Mouse (Mus musculus) forebrain, embryonic 11.5 days (tissue): ENCODE measurements around the gene B3gat3. TPM values are rescaled to one million over a fixed set of nuclear protein-coding genes. Genes with fewer than 3 reads are reported as not detected.

ENCODE experiments used
- ATAC-seq: fragments of 200-750 bp; cut with Nextera tagmentation; replicated peaks from 2 replicates; pipeline ENCODE4 v1.8.0; 2017; ENCODE audit warnings: moderate TSS enrichment; ENCODE audit not compliant: low FRiP score
- DNase-seq: peaks from one replicate; pipeline ENCODE4 v3.0.0-alpha.2; 2017; ENCODE audit warnings: low spot score
- H3K27ac ChIP-seq: fragments of 300-500 bp; sonication (generic); 2 replicates; pipeline ENCODE4 v1.5.1; 2014; ENCODE audit warnings: low read depth, low read length
- H3K27me3 ChIP-seq: fragments of 300-500 bp; sonication (generic); 2 replicates; pipeline ENCODE4 v1.6.1; 2014; ENCODE audit warnings: mild to moderate bottlenecking, low read length, mixed read lengths; ENCODE audit not compliant: control insufficient read depth, insufficient read depth
- H3K36me3 ChIP-seq: fragments of 300-500 bp; sonication (generic); 2 replicates; pipeline ENCODE4 v1.6.1; 2014; ENCODE audit warnings: mild to moderate bottlenecking, low read length, moderate library complexity, mixed read lengths; ENCODE audit not compliant: control insufficient read depth, insufficient read depth
- H3K4me1 ChIP-seq: fragments of 300-500 bp; sonication (generic); replicated peaks from 2 replicates; pipeline ENCODE4 v1.6.1; 2014; ENCODE audit warnings: low read length, mixed read lengths; ENCODE audit not compliant: control insufficient read depth, insufficient read depth
- H3K4me2 ChIP-seq: fragments of 300-500 bp; sonication (generic); 2 replicates; pipeline ENCODE4 v1.6.1; 2014; ENCODE audit warnings: low read depth, mild to moderate bottlenecking, low read length, moderate library complexity, mixed read lengths; ENCODE audit not compliant: severe bottlenecking
- H3K4me3 ChIP-seq: fragments of 300-500 bp; sonication (generic); 2 replicates; pipeline ENCODE4 v1.5.1; 2014; ENCODE audit warnings: low read depth, low read length
- H3K9ac ChIP-seq: fragments of 300-500 bp; sonication (generic); 2 replicates; pipeline ENCODE4 v1.6.1; 2014; ENCODE audit warnings: low read length
- H3K9me3 ChIP-seq: fragments of 300-500 bp; sonication (generic); 2 replicates; pipeline ENCODE4 v1.6.1; 2016; ENCODE audit warnings: low read length, mixed read lengths; ENCODE audit not compliant: control insufficient read depth
- WGBS: fragments of 180-500 bp; shearing (Covaris S2); extraction: QIAGEN DNeasy Blood & Tissue Kit; methylation state at CpG from one replicate; pipeline ENCODE4 v1.1.7; 2014; 5-methylcytosine and 5-hydroxymethylcytosine counted together
- polyA plus RNA-seq: library from polyadenylated mRNA; unstranded; fragments of >200 nt; fragmentation: Nextera tagmentation; extraction: Ambion mirVana; gene quantifications from 2 replicates; pipeline ENCODE4 v1.2.1, GENCODE M21; 2014

Gene B3gat3
- polyA plus RNA-seq, 1 experiment from 2014 or later = 55.0 TPM

DNA sequence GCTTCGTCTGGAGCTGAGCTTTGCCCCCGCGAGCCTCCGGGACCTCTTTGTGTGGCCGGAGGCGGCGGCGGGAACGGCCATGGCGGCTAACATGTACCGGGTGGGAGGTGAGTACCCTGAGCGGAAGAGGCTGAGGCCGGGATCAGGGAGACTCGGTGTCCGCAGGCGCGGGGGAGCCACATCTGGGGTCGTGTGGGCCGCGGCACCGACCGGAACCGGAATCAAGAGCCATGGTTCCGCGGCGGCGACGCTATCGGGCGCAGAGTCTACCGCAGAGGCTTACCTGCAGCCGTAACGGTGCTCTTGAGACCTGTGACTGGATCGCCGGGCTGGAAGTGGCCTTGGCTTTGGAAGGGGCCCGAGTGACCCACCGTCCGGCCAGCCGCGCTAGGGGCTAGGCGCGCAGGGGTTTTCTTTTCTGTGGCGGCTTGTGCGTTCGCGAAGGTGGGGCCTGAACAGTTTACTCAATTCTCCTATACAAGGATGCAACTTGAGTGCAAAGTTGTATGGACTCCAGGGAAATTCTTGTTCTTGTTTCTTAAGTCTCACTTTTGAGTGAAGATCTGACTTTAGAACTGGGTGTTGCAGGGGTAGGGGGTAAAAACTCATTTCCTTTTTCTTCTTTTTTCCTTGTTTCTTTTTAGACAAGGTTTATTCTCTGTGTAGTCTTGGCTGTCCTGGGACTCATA, 22.2 kb downstream of the B3gat3 start:
- Histone ChIP-seq H3K4me1 (peaks cover 15% of the 10 kb centered on the region; the same call in 1 of the 2 replicates), H3K9ac (peak overlapping the region; percentile 99), H3K9me3 (no peaks in the 10 kb centered on the region), H3K36me3 (peaks cover 15% of the 10 kb centered on the region), H3K4me3 (peak overlapping the region; percentile 97), H3K27ac (peak overlapping the region; percentile 94), H3K27me3 (no peaks in the 10 kb centered on the region), H3K4me2 (peak overlapping the region; percentile 65)
- ATAC-seq = peak; percentile 55
- no peak for DNase-seq
- under 1% methylated on average over 46 of the region's 46 CpGs for WGBS

DNA sequence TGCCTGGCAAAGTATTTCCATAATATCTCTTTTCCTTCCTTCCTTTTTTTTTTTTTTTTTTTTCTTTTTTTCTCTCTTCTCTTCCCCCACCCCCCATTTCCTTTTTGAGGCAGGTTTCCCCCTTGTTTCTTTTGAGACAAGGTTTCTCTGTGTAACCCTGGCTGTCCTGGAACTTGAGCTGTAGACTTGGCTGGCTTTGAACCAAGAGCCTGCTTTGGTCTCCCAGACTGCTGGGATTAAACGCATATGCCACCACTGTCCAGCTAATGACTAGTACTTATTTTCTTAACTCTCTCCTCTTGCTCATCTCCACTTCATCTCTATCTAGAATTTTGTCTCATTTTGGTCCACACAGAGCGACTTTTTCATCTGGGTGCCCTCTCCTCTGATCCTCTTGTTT, 22.9 kb downstream of the B3gat3 start:
- 78% methylated on average over 2 of the region's 2 CpGs for WGBS
- Histone ChIP-seq H3K4me1 (peaks cover 15% of the 10 kb centered on the region; the same call in 1 of the 2 replicates), H3K27ac (no peak overlapping the region), H3K4me3 (peak overlapping the region; percentile 97), H3K9me3 (no peaks in the 10 kb centered on the region), H3K36me3 (peaks cover 21% of the 10 kb centered on the region), H3K4me2 (peak overlapping the region; percentile 65), H3K9ac (peak overlapping the region; percentile 99), H3K27me3 (no peaks in the 10 kb centered on the region)
- ATAC-seq (no peak), DNase-seq (no peak)

DNA sequence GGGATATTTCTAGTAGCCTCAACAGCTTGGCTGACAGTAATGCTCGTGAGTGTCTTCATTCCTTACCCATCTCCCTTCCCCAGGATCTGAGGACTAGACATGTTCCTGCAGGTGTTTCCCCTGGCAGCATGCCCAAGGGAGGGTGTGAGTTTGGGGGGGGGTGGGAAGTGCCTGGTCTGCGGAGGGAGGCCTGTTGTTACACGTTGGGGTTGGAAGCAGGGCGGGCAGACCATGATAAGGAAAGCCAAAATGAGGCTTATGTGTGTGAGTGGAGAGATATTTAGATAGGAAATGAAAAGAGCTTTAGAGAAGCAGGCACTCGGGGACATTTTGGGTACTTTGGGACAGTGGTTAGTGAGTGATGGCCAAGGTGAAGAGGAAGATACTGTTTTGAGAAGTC, 23.9 kb downstream of the B3gat3 start:
- WGBS = 81% methylated on average over 5 of the region's 5 CpGs
- H3K36me3 ChIP-seq = peaks cover 29% of the 10 kb centered on the region
- H3K9me3 ChIP-seq = no peaks in the 10 kb centered on the region
- peak overlapping the region; percentile 32; the same call in 1 of the 2 replicates for H3K4me2 ChIP-seq
- H3K9ac ChIP-seq = no peak overlapping the region
- no peaks in the 10 kb centered on the region for H3K27me3 ChIP-seq
- H3K27ac ChIP-seq = no peak overlapping the region
- peak; percentile 47 for DNase-seq
- peak overlapping the region; percentile 5; the same call in 1 of the 2 replicates for H3K4me3 ChIP-seq
- H3K4me1 ChIP-seq = peaks cover 15% of the 10 kb centered on the region; the same call in 1 of the 2 replicates
- ATAC-seq = no peak

DNA sequence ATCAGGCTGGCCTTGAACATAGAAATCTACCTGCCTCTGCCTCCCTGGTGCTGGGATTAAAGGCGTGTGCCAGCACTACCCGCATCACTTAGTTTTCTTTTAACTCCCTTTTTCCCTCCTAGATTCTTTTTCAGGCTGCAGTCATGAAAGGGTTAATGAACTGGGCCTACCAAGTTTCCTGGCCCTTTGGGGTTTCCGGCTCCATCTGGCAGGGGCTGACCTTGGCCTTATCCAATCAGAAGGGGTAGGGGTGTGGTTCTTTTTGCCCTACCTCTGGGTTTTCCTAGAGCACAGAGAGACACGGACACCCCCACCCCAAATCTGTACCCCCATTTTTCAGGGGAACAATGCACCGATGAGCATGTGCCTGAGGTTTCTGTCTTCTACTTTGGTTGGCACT, 24.6 kb downstream of the B3gat3 start:
- DNase-seq = peak; percentile 79
- no peak overlapping the region for H3K27ac ChIP-seq
- no peak overlapping the region for H3K4me2 ChIP-seq
- no peak overlapping the region for H3K4me3 ChIP-seq
- WGBS = 49% methylated on average over 5 of the region's 5 CpGs
- H3K27me3 ChIP-seq = no peaks in the 10 kb centered on the region
- no peaks in the 10 kb centered on the region for H3K9me3 ChIP-seq
- ATAC-seq = no peak
- H3K4me1 ChIP-seq = peaks cover 15% of the 10 kb centered on the region; the same call in 1 of the 2 replicates
- H3K9ac ChIP-seq = no peak overlapping the region
- H3K36me3 ChIP-seq = peaks cover 33% of the 10 kb centered on the region

DNA sequence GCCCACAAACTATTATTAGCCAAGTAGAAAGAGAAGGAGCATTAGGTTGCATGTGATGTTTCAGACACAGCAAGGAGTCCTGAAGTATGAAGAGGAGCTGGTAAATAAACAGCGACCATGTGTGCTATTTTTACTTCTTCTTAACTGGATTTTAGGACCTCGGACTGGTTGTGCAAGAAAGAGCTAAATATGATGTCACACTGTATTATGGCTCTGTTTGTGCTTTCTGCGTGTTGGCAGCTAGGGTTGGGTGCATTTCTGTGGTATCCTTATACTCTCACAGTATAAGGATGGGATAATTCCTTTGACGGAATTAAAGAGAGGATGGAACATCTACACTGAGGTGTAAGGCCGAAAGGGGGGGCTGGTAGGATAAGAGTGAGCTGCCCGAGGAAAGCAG, 25.1 kb downstream of the B3gat3 start:
- Histone ChIP-seq H3K9me3 (no peaks in the 10 kb centered on the region), H3K4me3 (no peak overlapping the region), H3K4me2 (no peak overlapping the region), H3K9ac (no peak overlapping the region), H3K27ac (no peak overlapping the region), H3K4me1 (peaks cover 15% of the 10 kb centered on the region; the same call in 1 of the 2 replicates), H3K36me3 (peaks cover 33% of the 10 kb centered on the region), H3K27me3 (no peaks in the 10 kb centered on the region)
- DNase-seq = no peak
- ATAC-seq = no peak
- WGBS = 87% methylated on average over 6 of the region's 6 CpGs

DNA sequence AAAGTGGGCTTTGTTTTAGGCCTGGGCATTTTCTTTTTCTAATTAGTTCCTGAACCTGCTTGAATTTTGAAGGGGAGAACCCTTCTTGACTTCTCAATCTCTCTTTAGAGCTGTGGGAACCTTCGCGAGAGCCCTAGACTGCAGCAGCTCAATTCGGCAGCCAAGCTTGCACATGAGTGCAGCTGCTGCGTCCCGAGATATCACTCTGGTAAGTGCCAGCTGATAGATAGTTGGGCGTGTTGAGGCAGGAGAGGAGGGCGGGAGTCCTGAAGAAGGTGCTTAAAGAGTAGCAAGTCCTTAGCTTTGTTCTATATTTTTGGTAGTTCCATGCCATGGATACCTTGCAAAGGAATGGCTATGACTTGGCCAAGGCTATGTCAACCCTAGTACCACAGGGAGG, 26.8 kb downstream of the B3gat3 start:
- no peaks in the 10 kb centered on the region for H3K9me3 ChIP-seq
- no peak overlapping the region for H3K9ac ChIP-seq
- peaks cover 9% of the 10 kb centered on the region; the same call in 1 of the 2 replicates for H3K4me1 ChIP-seq
- no peak overlapping the region for H3K4me2 ChIP-seq
- H3K4me3 ChIP-seq = no peak overlapping the region
- DNase-seq (no peak), ATAC-seq (no peak)
- 91% methylated on average over 7 of the region's 7 CpGs for WGBS
- no peak overlapping the region for H3K27ac ChIP-seq
- no peaks in the 10 kb centered on the region for H3K27me3 ChIP-seq
- peaks cover 39% of the 10 kb centered on the region for H3K36me3 ChIP-seq

DNA sequence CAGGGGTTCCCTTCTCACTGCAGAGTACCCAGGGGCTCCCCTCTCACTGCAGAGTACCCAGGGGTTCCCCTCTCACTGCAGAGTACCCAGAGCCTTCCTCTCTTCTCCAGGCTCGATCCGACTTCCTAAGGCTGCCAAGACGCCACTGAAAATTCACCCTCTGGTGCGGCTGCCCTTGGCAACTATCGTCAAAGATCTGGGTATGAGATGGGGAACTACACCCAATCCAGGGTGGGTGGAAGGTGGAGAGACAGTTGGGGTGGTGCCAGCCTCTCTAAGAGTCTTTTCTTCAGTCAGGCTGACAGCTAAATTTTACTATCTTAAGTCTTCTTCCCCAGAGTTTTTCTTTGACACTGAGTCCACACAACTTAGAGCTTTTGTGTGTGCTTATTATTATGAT, 30.0 kb downstream of the B3gat3 start:
- no peak overlapping the region for H3K4me2 ChIP-seq
- no peaks in the 10 kb centered on the region for H3K9me3 ChIP-seq

DNA sequence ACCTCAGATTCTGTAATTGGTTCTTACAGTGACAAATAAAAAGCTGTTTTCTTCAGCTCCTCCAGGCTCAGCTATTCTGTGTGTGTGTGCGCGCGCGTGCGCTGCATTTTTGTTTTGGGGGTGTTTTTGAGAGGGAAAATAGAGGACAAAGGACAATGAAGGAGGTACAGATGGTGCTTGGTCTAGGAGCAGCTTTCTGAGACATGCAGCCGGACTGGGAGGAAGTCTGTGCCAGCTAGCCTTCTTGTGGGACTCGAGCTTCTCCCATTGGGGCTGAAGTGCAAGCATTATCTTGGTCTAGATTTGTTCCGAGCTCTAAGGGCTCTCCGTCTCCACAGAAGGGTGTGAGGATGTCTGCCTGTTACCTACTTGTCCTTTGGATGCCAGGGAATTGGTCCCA, 32.1 kb downstream of the B3gat3 start:
- Histone ChIP-seq H3K27ac (no peak overlapping the region; the same call in 1 of the 2 replicates), H3K4me2 (no peak overlapping the region), H3K9me3 (no peaks in the 10 kb centered on the region), H3K4me1 (peaks cover 7% of the 10 kb centered on the region), H3K4me3 (no peak overlapping the region), H3K9ac (no peak overlapping the region), H3K36me3 (peaks cover 27% of the 10 kb centered on the region), H3K27me3 (no peaks in the 10 kb centered on the region)
- peak; percentile 54 for DNase-seq
- ATAC-seq = no peak
- WGBS = 86% methylated on average over 9 of the region's 9 CpGs

More for the DNA sequence above, 30.0 kb downstream of the B3gat3 start:
- no peak overlapping the region for H3K4me3 ChIP-seq
- H3K9ac ChIP-seq = no peak overlapping the region
- WGBS = 95% methylated on average over 5 of the region's 5 CpGs
- DNase-seq (no peak), ATAC-seq (no peak)
- H3K27ac ChIP-seq = no peak overlapping the region
- peaks cover 7% of the 10 kb centered on the region for H3K4me1 ChIP-seq
- H3K27me3 ChIP-seq = no peaks in the 10 kb centered on the region
- peaks cover 41% of the 10 kb centered on the region for H3K36me3 ChIP-seq
